Mouse (Mus musculus) testis, adult 2 months (tissue): ENCODE measurements around the gene Bmper. TPM values are rescaled to one million over a fixed set of nuclear protein-coding genes. Genes with fewer than 3 reads are reported as not detected.

Experiments used
- H3K27ac ChIP-seq: fragments of 200-500 bp; 2 replicates; pipeline ENCODE4 v1.5.1; 2012; ENCODE audit warnings: low read depth, low read length; ENCODE audit not compliant: control insufficient read depth, insufficient read depth
- H3K27me3 ChIP-seq: fragments of 200-500 bp; 2 replicates; pipeline ENCODE4 v1.6.1; 2012; ENCODE audit warnings: mild to moderate bottlenecking, low read length, moderate library complexity; ENCODE audit not compliant: control insufficient read depth, insufficient read depth
- H3K36me3 ChIP-seq: fragments of 200-500 bp; 2 replicates; pipeline ENCODE4 v1.6.1; 2012; ENCODE audit warnings: mild to moderate bottlenecking, low read length; ENCODE audit not compliant: control insufficient read depth, insufficient read depth
- H3K4me1 ChIP-seq: fragments of 200-500 bp; 2 replicates; pipeline ENCODE4 v1.6.1; 2012; ENCODE audit warnings: low read length; ENCODE audit not compliant: control insufficient read depth, insufficient read depth
- H3K4me3 ChIP-seq: fragments of 200-500 bp; 2 replicates; pipeline ENCODE4 v1.5.1; 2012; ENCODE audit warnings: low read depth, mild to moderate bottlenecking, low read length, moderate library complexity, mixed read lengths; ENCODE audit not compliant: control insufficient read depth
- CTCF ChIP-seq: fragments of 200-500 bp; IDR thresholded peaks from 2 replicates; pipeline ENCODE4 v1.5.1; 2012; ENCODE audit warnings: low read depth, mild to moderate bottlenecking, inconsistent platforms, low read length, moderate library complexity; ENCODE audit not compliant: control insufficient read depth, insufficient read depth, insufficient replicate concordance
- POLR2A ChIP-seq: fragments of 200-500 bp; IDR thresholded peaks from 2 replicates; pipeline ENCODE4 v1.6.1; 2012; ENCODE audit warnings: low read depth, mild to moderate bottlenecking, inconsistent platforms, low read length, moderate library complexity; ENCODE audit not compliant: control insufficient read depth
- polyA plus RNA-seq: library from polyadenylated mRNA; depleted of rRNA; stranded (reverse); fragments of >200 nt; gene quantifications from 2 replicates; pipeline ENCODE4 v1.2.3, GENCODE M21; 2012

Bmper gene
- polyA plus RNA-seq, 1 experiment, result 0.30 TPM

GRCm38 (mm10) chr9:23198996-23199395, 23.9 kb upstream of the Bmper start:
- H3K36me3 ChIP-seq, result no peaks in the 10 kb centered on the region
- no peaks in the 10 kb centered on the region for H3K27me3 ChIP-seq
- TF ChIP-seq POLR2A (no peak), CTCF (no peak)
- H3K4me3 ChIP-seq, result no peak overlapping the region
- H3K27ac ChIP-seq, result no peak overlapping the region
- H3K4me1 ChIP-seq, result no peaks in the 10 kb centered on the region

DNA sequence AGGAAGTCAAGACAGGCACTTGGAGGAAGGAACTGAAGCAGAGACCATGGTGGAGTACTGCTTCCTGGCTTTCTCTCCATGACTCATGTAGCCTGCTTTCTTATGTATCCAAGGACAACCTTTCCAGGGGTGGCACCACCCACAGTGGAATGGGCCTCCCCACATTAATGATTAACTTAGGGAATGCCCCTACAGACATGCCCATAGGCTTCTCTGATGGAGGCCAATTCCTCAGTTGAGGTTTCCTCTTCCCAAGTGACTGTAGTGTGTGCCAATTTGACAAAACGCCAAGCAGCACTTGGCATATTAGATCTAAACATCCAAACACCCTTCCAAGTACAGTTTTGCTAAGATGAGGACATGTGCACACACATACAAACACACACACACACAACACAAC, 23.0 kb upstream of the Bmper start:
- no peak for TF ChIP-seq POLR2A
- no peak for TF ChIP-seq CTCF
- H3K4me3 ChIP-seq, result no peak overlapping the region
- H3K4me1 ChIP-seq, result peaks cover 7% of the 10 kb centered on the region
- H3K27ac ChIP-seq, result no peak overlapping the region
- H3K27me3 ChIP-seq, result no peaks in the 10 kb centered on the region
- H3K36me3 ChIP-seq, result no peaks in the 10 kb centered on the region

DNA sequence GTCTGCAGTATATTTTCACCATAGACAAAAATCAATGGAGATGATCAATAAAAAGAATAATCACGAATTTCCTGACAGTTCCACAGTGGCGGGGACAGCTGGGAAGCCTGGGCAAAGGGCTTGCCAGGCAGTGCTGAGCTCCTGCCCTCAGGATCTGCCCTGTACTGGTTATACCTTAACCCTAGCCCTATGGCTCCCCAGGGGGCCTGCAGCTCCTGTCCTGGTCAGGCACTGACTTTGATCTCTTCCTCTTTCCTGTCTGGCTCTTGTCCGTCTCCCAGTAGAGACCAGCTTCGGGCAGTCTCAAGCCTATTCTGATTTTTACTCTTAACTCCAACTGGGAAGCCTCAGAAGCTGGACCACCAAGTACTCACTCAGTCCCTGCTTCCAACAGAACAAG, 22.0 kb upstream of the Bmper start:
- no peak overlapping the region for H3K27ac ChIP-seq
- H3K4me1 ChIP-seq, result peaks cover 7% of the 10 kb centered on the region
- TF ChIP-seq POLR2A (no peak), CTCF (no peak)
- H3K36me3 ChIP-seq, result no peaks in the 10 kb centered on the region
- H3K4me3 ChIP-seq, result no peak overlapping the region
- H3K27me3 ChIP-seq, result no peaks in the 10 kb centered on the region

GRCm38 (mm10) chr9:23202431-23202830, 20.4 kb upstream of the Bmper start:
- TF ChIP-seq CTCF, result no peak
- TF ChIP-seq POLR2A, result no peak
- Histone ChIP-seq H3K27ac (no peak overlapping the region), H3K4me3 (no peak overlapping the region), H3K36me3 (no peaks in the 10 kb centered on the region), H3K4me1 (peaks cover 7% of the 10 kb centered on the region), H3K27me3 (no peaks in the 10 kb centered on the region)

DNA sequence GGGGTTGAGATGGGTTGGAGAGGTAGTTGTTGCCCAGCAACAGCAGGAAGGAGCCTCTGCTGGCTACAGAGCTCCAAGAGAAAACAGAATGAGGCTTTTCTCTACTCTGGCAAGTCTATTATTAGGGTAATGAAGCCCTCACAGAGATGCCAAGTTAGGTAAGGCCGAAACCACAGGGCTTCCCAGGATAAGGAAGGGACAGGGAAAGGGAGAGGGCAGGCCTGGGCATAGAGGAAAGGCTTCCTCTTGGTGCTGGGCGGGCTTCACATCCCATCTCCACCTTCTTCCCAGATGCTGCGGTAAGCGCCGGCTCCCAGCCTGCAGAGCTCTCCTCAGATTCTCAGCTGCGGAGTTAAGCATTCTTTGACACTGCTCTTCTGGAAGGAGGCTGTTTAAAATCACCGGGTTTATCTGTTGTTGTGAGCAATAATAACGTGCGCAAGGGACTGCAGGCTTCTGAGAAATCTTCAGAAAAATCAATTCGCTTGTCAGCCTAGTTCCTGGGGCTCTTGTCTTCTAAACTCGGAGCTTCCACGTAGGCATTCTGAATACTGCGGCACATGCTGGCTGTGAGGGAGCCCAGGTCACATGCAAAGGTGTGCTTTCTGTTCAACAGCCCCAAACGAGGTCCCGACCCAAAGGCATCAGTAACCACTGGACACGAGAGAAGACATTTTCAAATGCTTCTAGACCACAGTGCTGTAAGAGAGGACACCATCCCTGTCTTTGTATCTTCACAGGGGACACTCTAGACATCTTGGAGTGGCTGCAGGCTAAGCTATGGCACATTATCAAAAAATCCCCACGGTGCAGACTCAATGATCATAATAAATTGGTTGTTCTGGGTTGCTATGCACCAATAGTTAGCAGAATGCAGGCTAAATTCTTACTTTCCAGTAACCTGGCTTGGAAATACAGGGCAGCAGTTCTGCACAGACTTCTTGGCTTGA, 18.3 kb upstream of the Bmper start:
- no peak overlapping the region for H3K27ac ChIP-seq
- no peak overlapping the region for H3K4me3 ChIP-seq

DNA sequence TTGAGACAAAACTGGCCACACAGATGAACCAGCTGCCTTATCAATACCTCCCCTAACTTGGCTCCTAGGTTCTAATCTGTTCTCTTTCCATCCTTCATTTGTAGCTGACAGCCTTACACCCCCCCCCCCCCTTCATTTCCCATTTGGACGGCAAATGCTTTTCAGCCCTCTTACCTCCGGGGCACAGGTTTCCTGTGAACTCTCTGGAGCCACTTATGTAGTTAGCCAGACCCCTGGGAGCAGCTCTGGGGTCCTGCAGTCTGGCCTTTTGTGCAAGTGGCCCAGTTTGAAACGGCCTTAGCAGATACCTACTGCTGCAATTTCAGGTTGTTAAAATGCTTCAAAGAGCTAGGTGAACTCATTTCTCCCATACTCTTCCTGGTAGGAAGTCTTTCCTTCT, 17.6 kb upstream of the Bmper start:
- no peaks in the 10 kb centered on the region for H3K36me3 ChIP-seq
- no peaks in the 10 kb centered on the region for H3K27me3 ChIP-seq
- no peak overlapping the region for H3K4me3 ChIP-seq
- no peak overlapping the region for H3K27ac ChIP-seq
- peaks cover 7% of the 10 kb centered on the region for H3K4me1 ChIP-seq
- no peak for TF ChIP-seq CTCF
- no peak for TF ChIP-seq POLR2A

More for the DNA sequence above, 18.3 kb upstream of the Bmper start:
- Histone ChIP-seq H3K4me1 (peaks cover 7% of the 10 kb centered on the region), H3K27me3 (no peaks in the 10 kb centered on the region), H3K36me3 (no peaks in the 10 kb centered on the region)
- TF ChIP-seq POLR2A (no peak), CTCF (no peak)

DNA sequence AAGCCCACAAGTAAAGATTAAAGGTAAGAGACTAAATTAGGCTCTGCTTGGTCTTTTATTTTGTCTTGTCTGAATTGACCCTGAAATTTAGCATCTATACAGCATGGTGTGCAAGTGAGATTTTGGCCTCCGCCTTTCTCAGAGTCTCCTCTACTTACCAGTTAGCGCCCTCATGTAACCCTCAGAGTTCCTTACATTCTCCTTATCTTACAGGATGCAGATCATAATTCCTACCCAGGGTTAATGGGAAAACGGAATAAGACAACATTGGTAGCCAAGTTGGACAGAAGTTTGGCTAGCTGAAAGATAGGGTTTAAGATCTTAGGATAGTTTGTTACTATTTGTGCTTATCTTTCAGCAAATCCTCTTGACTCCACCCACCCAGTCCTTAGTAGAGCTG, 17.1 kb upstream of the Bmper start:
- H3K4me1 ChIP-seq, result peaks cover 7% of the 10 kb centered on the region
- TF ChIP-seq POLR2A (no peak), CTCF (no peak)
- no peak overlapping the region for H3K27ac ChIP-seq
- no peaks in the 10 kb centered on the region for H3K27me3 ChIP-seq
- no peaks in the 10 kb centered on the region for H3K36me3 ChIP-seq
- H3K4me3 ChIP-seq, result no peak overlapping the region
